Mouse (Mus musculus) CH12.LX (cell line): ENCODE measurements around the gene Dagla.

Experiments used
- CTCF ChIP-seq, 2 experiments: IDR thresholded peaks in 1 of 2; conservative IDR thresholded peaks in 1 of 2; 2 replicates each; pipeline ENCODE4 v1.5.1; 2011 to 2012; ENCODE audit warnings: low read depth in 2 of 2, low read length in 2 of 2, improper control_type of control experiment in 1 of 2, inconsistent platforms in 1 of 2, mild to moderate bottlenecking in 1 of 2, moderate library complexity in 1 of 2
- POLR2A ChIP-seq: IDR thresholded peaks from 2 replicates; pipeline ENCODE4 v1.6.1; 2011; ENCODE audit warnings: low read depth, mild to moderate bottlenecking, improper control_type of control experiment, low read length
- RAD21 ChIP-seq: IDR thresholded peaks from 2 replicates; pipeline ENCODE4 v1.6.1; 2011; ENCODE audit warnings: low read depth, mild to moderate bottlenecking, low read length, improper control_type of control experiment, moderate library complexity
- SMC3 ChIP-seq: IDR thresholded peaks from 2 replicates; pipeline ENCODE4 v1.6.1; 2011; ENCODE audit warnings: low read depth, low read length, improper control_type of control experiment
- TCF12 ChIP-seq: IDR thresholded peaks from 2 replicates; pipeline ENCODE4 v1.6.1; 2014; ENCODE audit warnings: low read depth, mild to moderate bottlenecking, inconsistent platforms, low read length, improper control_type of control experiment

DNA sequence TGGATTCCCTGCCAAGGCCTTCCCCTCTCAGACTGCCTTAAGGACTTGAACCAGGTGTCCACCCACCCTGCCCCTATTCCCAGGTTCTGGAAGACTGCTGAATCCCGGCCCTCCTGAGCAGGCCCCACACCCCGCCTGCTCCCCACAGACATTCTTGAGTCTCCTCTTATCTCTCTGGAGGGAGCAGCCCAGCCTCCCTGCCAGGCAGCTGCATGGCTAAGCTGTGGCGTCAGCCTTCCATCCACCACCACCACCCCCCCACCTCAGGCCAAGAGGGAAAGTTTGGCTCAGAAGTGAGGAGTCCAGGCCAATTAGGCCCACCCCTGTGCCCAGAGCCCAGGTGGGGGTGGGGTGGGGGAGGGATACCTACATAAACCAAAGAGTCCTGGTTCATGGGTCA lies 66.2 kb downstream of the Dagla start:
- no peak for TF ChIP-seq RAD21
- no peak for TF ChIP-seq SMC3
- TF ChIP-seq CTCF (conservative IDR thresholded peaks at IDR 0.05 in 1 of 2, IDR thresholded peaks at IDR 0.05 in 1 of 2; ENCODE audit: low read depth in 2 of 2, low read length in 2 of 2), result no peak
- no peak for TF ChIP-seq POLR2A
- no peak for TF ChIP-seq TCF12
